Mouse (Mus musculus) bone marrow macrophage, adult 2 months (primary cell): ENCODE data around the gene Raver2.

Experiments used
- CTCF ChIP-seq: IDR thresholded peaks from 2 replicates; pipeline ENCODE4 v1.5.1; 2012; ENCODE audit warnings: low read depth, mild to moderate bottlenecking, low read length, moderate library complexity
- POLR2A ChIP-seq: IDR thresholded peaks from 2 replicates; pipeline ENCODE4 v1.6.1; 2012; ENCODE audit warnings: mild to moderate bottlenecking, low read depth, low read length, borderline replicate concordance

DNA sequence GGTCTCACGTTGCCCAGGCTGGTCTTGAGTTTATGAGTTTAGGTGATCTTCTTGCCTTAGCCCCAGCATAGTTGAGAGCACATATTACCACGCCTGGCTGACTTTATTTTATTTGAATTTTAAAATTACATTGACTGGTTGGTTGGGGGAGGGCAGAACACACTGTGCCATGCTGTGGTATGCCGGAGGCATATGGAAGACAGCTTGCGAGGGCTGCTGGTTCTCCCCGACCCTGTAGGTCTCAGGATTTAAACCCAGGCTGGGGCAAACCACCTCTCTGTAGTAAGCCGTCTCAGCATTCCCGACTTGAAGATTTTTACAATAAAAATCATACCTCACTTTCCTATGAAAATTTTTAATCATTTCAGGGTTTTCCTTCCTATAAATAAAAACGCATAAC, 66.2 kb downstream of the Raver2 start:
- TF ChIP-seq POLR2A = no peak
- TF ChIP-seq CTCF = no peak
